In genomic region chr16:31274674-31275460, GRCm38 (mm10) we compare ENCODE assay signal across 8 mouse cellular contexts. TPM values are rescaled to one million over a fixed set of nuclear protein-coding genes. Genes with fewer than 3 reads are reported as not detected.
DNase-seq lines count a peak whose midpoint lies in the region; ATAC-seq and TF ChIP-seq lines count a peak whose summit lies in the region.

TSS of gene Ppp1r2 (minus strand) at chr16:31275277.

- H3K9ac ChIP-seq in CH12.LX (ENCODE audit: insufficient read depth, low read depth): peak within 1 kb of the TSS; percentile 98
- H3K9ac ChIP-seq in heart, embryonic 14.5 days (ENCODE audit: low read length): peak within 1 kb of the TSS; percentile 96
- peak within 1 kb of the TSS; percentile 89 for H3K9ac ChIP-seq in liver, embryonic 14.5 days (replicated peaks)
- H3K9ac ChIP-seq in stomach, embryonic 15.5 days: peak within 1 kb of the TSS; percentile 92

- TF ChIP-seq CTCF in CH12.LX (conservative IDR thresholded peaks at IDR 0.05 in 1 of 2, IDR thresholded peaks at IDR 0.05 in 1 of 2; ENCODE audit: low read depth in 2 of 2, low read length in 2 of 2): no peak
- TF ChIP-seq CTCF in liver, embryonic 14.5 days (IDR thresholded peaks at IDR 0.05; ENCODE audit: low read depth): no peak

- no peaks in the 10 kb centered on the region for H3K9me3 ChIP-seq in CH12.LX (replicated peaks; ENCODE audit: low read length)
- H3K9me3 ChIP-seq in forebrain, embryonic 10.5 days: no peaks in the 10 kb centered on the region
- H3K9me3 ChIP-seq in heart, embryonic 14.5 days (ENCODE audit: control insufficient read depth, low read length): no peaks in the 10 kb centered on the region
- no peaks in the 10 kb centered on the region for H3K9me3 ChIP-seq in liver, embryonic 14.5 days (ENCODE audit: control insufficient read depth, low read length)
- H3K9me3 ChIP-seq in stomach, embryonic 15.5 days: no peaks in the 10 kb centered on the region

- H3K4me2 ChIP-seq in CH12.LX (ENCODE audit: insufficient read depth, low read depth, poor library complexity, severe bottlenecking): peak within 1 kb of the TSS; percentile 85
- peak within 1 kb of the TSS; percentile 87 for H3K4me2 ChIP-seq in heart, embryonic 14.5 days (ENCODE audit: low read length)
- peak within 1 kb of the TSS; percentile 73 for H3K4me2 ChIP-seq in liver, embryonic 14.5 days (ENCODE audit: low read depth)
- peak within 1 kb of the TSS; percentile 63 for H3K4me2 ChIP-seq in stomach, embryonic 15.5 days

- ATAC-seq in heart, embryonic 14.5 days (ENCODE audit: insufficient number of reproducible peaks, insufficient read depth, low FRiP score, low read depth): peak; percentile 93
- ATAC-seq in liver, embryonic 14.5 days (ENCODE audit: insufficient read depth): peak; percentile 95
- ATAC-seq in stomach, embryonic 15.5 days (ENCODE audit: insufficient read depth, low FRiP score, low read depth): peak; percentile 94

- dilution Hi-C loops in CH12.LX (cut with MboI; ENCODE audit: extremely low pct_ligation_motif_present, extremely low pct_unique_long_range_greater_than_20kb, low sequenced_read_pairs): no loop called here

- peak within 1 kb of the TSS; percentile 78 to 96 (median 78) for H3K4me3 ChIP-seq in CH12.LX (replicated peaks in 1 of 3; ENCODE audit: low read depth in 2 of 3, low read length in 2 of 3, poor library complexity in 1 of 3)
- peak within 1 kb of the TSS; percentile 87 for H3K4me3 ChIP-seq in forebrain, embryonic 10.5 days
- H3K4me3 ChIP-seq in heart, embryonic 14.5 days (ENCODE audit: control insufficient read depth in 1 of 2, insufficient read depth in 1 of 2, low read depth in 1 of 2, low read length in 2 of 2): peak within 1 kb of the TSS; percentile 94 to 97
- peak within 1 kb of the TSS; percentile 88 to 89 for H3K4me3 ChIP-seq in liver, embryonic 14.5 days (ENCODE audit: insufficient read depth in 1 of 2, low read depth in 2 of 2, low read length in 2 of 2)
- H3K4me3 ChIP-seq in stomach, embryonic 15.5 days (replicated peaks): peak within 1 kb of the TSS; percentile 95

- peaks cover 0 to 21% of the 10 kb centered on the region in 2 experiments for H3K36me3 ChIP-seq in CH12.LX (replicated peaks in 1 of 2; ENCODE audit: control insufficient read depth in 1 of 2, insufficient read depth in 1 of 2, low read length in 1 of 2)
- H3K36me3 ChIP-seq in forebrain, embryonic 10.5 days (replicated peaks): peaks cover 26% of the 10 kb centered on the region
- 0 out of 2 replicates have a peak, but pooled peaks cover 8% of the 10 kb centered on the region for H3K36me3 ChIP-seq in heart, embryonic 14.5 days (ENCODE audit: control insufficient read depth, insufficient read depth, low read length)
- no peaks in the 10 kb centered on the region for H3K36me3 ChIP-seq in liver, embryonic 14.5 days (replicated peaks; ENCODE audit: control insufficient read depth, insufficient read depth, low read depth)
- no peaks in the 10 kb centered on the region for H3K36me3 ChIP-seq in stomach, embryonic 15.5 days

- no peak for TF ChIP-seq RAD21 in CH12.LX (IDR thresholded peaks at IDR 0.05; ENCODE audit: low read depth, low read length)

- peak; percentile 98 for TF ChIP-seq POLR2A in CH12.LX (IDR thresholded peaks at IDR 0.05; ENCODE audit: low read depth, low read length)

- WGBS in forebrain, embryonic 10.5 days: under 1% methylated on average over 83 of the region's 83 CpGs
- under 1% methylated on average over 83 of the region's 83 CpGs for WGBS in heart, embryonic 14.5 days
- WGBS in liver, embryonic 14.5 days (ENCODE audit: insufficient replicate concordance): under 1% methylated on average over 83 of the region's 83 CpGs
- WGBS in stomach, embryonic 15.5 days: under 1% methylated on average over 78 of the region's 83 CpGs

- H3K27ac ChIP-seq in CH12.LX (ENCODE audit: insufficient read depth, low read depth): peak within 1 kb of the TSS; percentile 47; the same call in 1 of the 2 replicates
- peak within 1 kb of the TSS; percentile 98 for H3K27ac ChIP-seq in forebrain, embryonic 10.5 days
- peak within 1 kb of the TSS; percentile 92 to 94 for H3K27ac ChIP-seq in heart, embryonic 14.5 days (replicated peaks in 1 of 2; ENCODE audit: control insufficient read depth in 1 of 2, insufficient read depth in 1 of 2, low read depth in 2 of 2, low read length in 2 of 2)
- peak within 1 kb of the TSS; percentile 58 for H3K27ac ChIP-seq in liver, embryonic 14.5 days
- peak within 1 kb of the TSS; percentile 91 for H3K27ac ChIP-seq in stomach, embryonic 15.5 days

- peaks cover 4% of the 10 kb centered on the region for H3K27me3 ChIP-seq in CH12.LX (replicated peaks)
- H3K27me3 ChIP-seq in forebrain, embryonic 10.5 days (ENCODE audit: poor library complexity, severe bottlenecking): peaks cover 4% of the 10 kb centered on the region; the same call in 1 of the 2 replicates
- H3K27me3 ChIP-seq in heart, embryonic 14.5 days (ENCODE audit: control insufficient read depth, insufficient read depth, low read length): no peaks in the 10 kb centered on the region
- H3K27me3 ChIP-seq in liver, embryonic 14.5 days (ENCODE audit: control insufficient read depth, insufficient read depth, low read length): no peaks in the 10 kb centered on the region
- H3K27me3 ChIP-seq in stomach, embryonic 15.5 days (replicated peaks): no peaks in the 10 kb centered on the region

- DNase-seq in CH12.LX (ENCODE audit: extremely low read depth): peak; percentile 92
- DNase-seq in c-Kit-negative CD71-positive TER-119-positive erythroid progenitor cells, embryonic 14.5 days (ENCODE audit: low read depth, low spot score): peak; percentile 82
- DNase-seq in forebrain, embryonic 10.5 days (ENCODE audit: extremely low spot score, low spot score): peak; percentile 90
- DNase-seq in kidney, postnatal 10 days: peak; percentile 97
- peak; percentile 82 to 86 (median 84) for DNase-seq in liver, embryonic 14.5 days (ENCODE audit: low read depth in 3 of 3, low spot score in 3 of 3)
- DNase-seq in neural tube, embryonic 10.5 days (ENCODE audit: extremely low spot score, low spot score): peak; percentile 96

- TF ChIP-seq EP300 in CH12.LX (IDR thresholded peaks at IDR 0.05; ENCODE audit: low read length): no peak
- TF ChIP-seq EP300 in liver, embryonic 14.5 days (IDR thresholded peaks at IDR 0.05; ENCODE audit: low read depth): no peak

- in situ Hi-C loops in CH12.LX (cut with MboI; ENCODE audit: low pct_ligation_motif_present, low pct_unique_long_range_greater_than_20kb, low sequenced_read_pairs): no loop called here

- H3K4me1 ChIP-seq in CH12.LX (ENCODE audit: control insufficient read depth in 1 of 2, insufficient read depth in 2 of 2): peaks cover 3 to 41% of the 10 kb centered on the region in 2 experiments
- peaks cover 37% of the 10 kb centered on the region for H3K4me1 ChIP-seq in forebrain, embryonic 10.5 days
- peaks cover 17 to 36% of the 10 kb centered on the region in 2 experiments for H3K4me1 ChIP-seq in heart, embryonic 14.5 days (ENCODE audit: control insufficient read depth in 2 of 2, insufficient read depth in 2 of 2, low read length in 2 of 2)
- H3K4me1 ChIP-seq in liver, embryonic 14.5 days (replicated peaks; ENCODE audit: control insufficient read depth in 2 of 2, insufficient read depth in 2 of 2, low read length in 1 of 2): peaks cover 6 to 15% of the 10 kb centered on the region in 2 experiments
- H3K4me1 ChIP-seq in stomach, embryonic 15.5 days: peaks cover 14% of the 10 kb centered on the region; the same call in 1 of the 2 replicates

- peaks cover 32% of the 10 kb centered on the region for H3K79me2 ChIP-seq in CH12.LX (replicated peaks; ENCODE audit: control insufficient read depth, extremely low read depth, insufficient read depth, poor library complexity, severe bottlenecking)

TF ChIP-seq in CH12.LX, 34 proteins besides CTCF, POLR2A, EP300 and RAD21 (continues in another document):
- TF ChIP-seq SMC3 (IDR thresholded peaks at IDR 0.05; ENCODE audit: low read depth, low read length): no peak
- no peak for TF ChIP-seq ZC3H11A (IDR thresholded peaks at IDR 0.05; ENCODE audit: low read depth, low read length)
- peak; percentile 93 for TF ChIP-seq UBTF (IDR thresholded peaks at IDR 0.05; ENCODE audit: low read depth, low read length)
- TF ChIP-seq SIN3A (IDR thresholded peaks at IDR 0.05; ENCODE audit: low read length): peak; percentile 67; the same call in 1 of the 2 replicates
- TF ChIP-seq E2F4 (IDR thresholded peaks at IDR 0.05; ENCODE audit: insufficient replicate concordance, low read depth, low read length): no peak
- TF ChIP-seq MAZ (IDR thresholded peaks at IDR 0.05; ENCODE audit: low read depth, low read length): no peak
- TF ChIP-seq MAFK (IDR thresholded peaks at IDR 0.05; ENCODE audit: insufficient replicate concordance, low read length): no peak
- TF ChIP-seq ELF1 (IDR thresholded peaks at IDR 0.05; ENCODE audit: low read depth, low read length): peak; percentile 47; the same call in 1 of the 2 replicates
- peak; percentile 77 for TF ChIP-seq TBP (conservative IDR thresholded peaks at IDR 0.05; ENCODE audit: low read depth, low read length)
- TF ChIP-seq POLR2AphosphoS2 (IDR thresholded peaks at IDR 0.05; ENCODE audit: low read depth, low read length): peak; percentile 82; the same call in 1 of the 2 replicates
- TF ChIP-seq NRF1 (IDR thresholded peaks at IDR 0.05; ENCODE audit: low read depth, low read length): peak; percentile 24; the same call in 1 of the 2 replicates
- peak; percentile 83 for TF ChIP-seq TCF12 (IDR thresholded peaks at IDR 0.05; ENCODE audit: low read depth, low read length)
- peak; percentile 41; the same call in 1 of the 2 replicates for TF ChIP-seq HCFC1 (IDR thresholded peaks at IDR 0.05; ENCODE audit: low read depth, low read length)
- TF ChIP-seq BHLHE40 (IDR thresholded peaks at IDR 0.05; ENCODE audit: low read depth, low read length): no peak
- no peak; the same call in 1 of the 2 replicates for TF ChIP-seq RCOR1 (conservative IDR thresholded peaks at IDR 0.05; ENCODE audit: low read depth, low read length)
- TF ChIP-seq MAX (IDR thresholded peaks at IDR 0.05; ENCODE audit: low read length): 0 out of 2 replicates have a peak, but pooled peaks have one; percentile 50
- peak; percentile 40 for TF ChIP-seq MEF2A (IDR thresholded peaks at IDR 0.05; ENCODE audit: borderline replicate concordance, low read depth, low read length)
- peak; percentile 95 for TF ChIP-seq ZMIZ1 (IDR thresholded peaks at IDR 0.05; ENCODE audit: low read depth, low read length)

RNA-seq across cellular contexts. Expression of gene Ppp1r2, which starts in this region (rescaled TPM):
- total RNA-seq in CH12.LX (2012; rRNA removed): 33.8 and 43.7 TPM in 2 replicates
- total RNA-seq in CH12.LX (2014; rRNA removed): 75.4 and 84.5 TPM in 2 replicates
- polyA plus RNA-seq in CH12.LX (2012; ENCODE audit: insufficient read length, low read depth): 62.4 and 73.0 TPM in 2 replicates
- 91.3 and 91.7 TPM in 2 replicates for polyA plus RNA-seq in forebrain, embryonic 10.5 days (2016; fragmentation: Nextera tagmentation; extraction: Ambion mirVana)
- 104 and 105 TPM in 2 replicates for polyA plus RNA-seq in heart, embryonic 14.5 days (2014; fragmentation: Nextera tagmentation; extraction: Ambion mirVana)
- polyA plus RNA-seq in liver, embryonic 14.5 days (2012; rRNA removed): 6.6 and 13.0 TPM in 2 replicates
- polyA plus RNA-seq in liver, embryonic 14.5 days (2014; fragmentation: Nextera tagmentation; extraction: Ambion mirVana): 31.5 and 34.9 TPM in 2 replicates
- polyA plus RNA-seq in stomach, embryonic 15.5 days (2015; fragmentation: Nextera tagmentation; extraction: Ambion mirVana): 85.9 and 90.5 TPM in 2 replicates

Comparison
In these comparisons a context has a peak if more than half of its experiments do, and no peak if none do; other contexts are left out.
1. Peak in every context shown above with its lines: DNase-seq, ATAC-seq, H3K4me3 ChIP-seq and H3K27ac ChIP-seq.
2. H3K27ac ChIP-seq: peak in every context shown above with its lines; median percentile 98 in forebrain, embryonic 10.5 days; 93 in heart, embryonic 14.5 days; 91 in stomach, embryonic 15.5 days; 58 in liver, embryonic 14.5 days; 47 in CH12.LX.